Comparison of ENCODE assay signal across 8 mouse cellular contexts in genomic region chr3:89251365-89251895, GRCm38 (mm10). TPM values are rescaled to one million over a fixed set of nuclear protein-coding genes. Genes with fewer than 3 reads are reported as not detected.
DNase-seq lines count a peak whose midpoint lies in the region; ATAC-seq and TF ChIP-seq lines count a peak whose summit lies in the region.

No protein-coding gene starts in this region.

- no peak overlapping the region for H3K9ac ChIP-seq in embryonic facial prominence, embryonic 15.5 days
- peak overlapping the region; percentile 1; the same call in 1 of the 2 replicates for H3K9ac ChIP-seq in hindbrain, embryonic 16.5 days (ENCODE audit: low read depth, low read length)
- H3K9ac ChIP-seq in liver, embryonic 13.5 days = no peak overlapping the region

- intact Hi-C loops in left cerebral cortex, adult 2 months (cut with DNase I) = loop anchor here (2.0 kb wide), 1 partner anchor 57 kb away; no protein-coding TSS in a partner anchor

- H3K4me3 ChIP-seq in left cerebral cortex, adult 2 months = no peak overlapping the region
- no peak overlapping the region for H3K4me3 ChIP-seq in embryonic facial prominence, embryonic 15.5 days (replicated peaks)
- H3K4me3 ChIP-seq in hindbrain, embryonic 16.5 days (ENCODE audit: low read length) = 0 out of 2 replicates have a peak overlapping the region, but pooled peaks have one; percentile 2
- H3K4me3 ChIP-seq in liver, embryonic 13.5 days (replicated peaks) = no peak overlapping the region

- no peak for ATAC-seq in embryonic facial prominence, embryonic 15.5 days (ENCODE audit: insufficient number of reproducible peaks, low FRiP score, low TSS enrichment, low read depth)
- ATAC-seq in hindbrain, embryonic 16.5 days = 0 out of 2 replicates have a peak, but pooled peaks have one; percentile 8
- 0 out of 2 replicates have a peak, but pooled peaks have one; percentile 12 for ATAC-seq in liver, embryonic 13.5 days (ENCODE audit: low read depth)

- 3% methylated on average over 17 of the region's 17 CpGs for WGBS in embryonic facial prominence, embryonic 15.5 days
- WGBS in hindbrain, embryonic 16.5 days = 7% methylated on average over 17 of the region's 17 CpGs
- 7% methylated on average over 17 of the region's 17 CpGs for WGBS in liver, embryonic 13.5 days (ENCODE audit: insufficient replicate concordance)

- no peaks in the 10 kb centered on the region for H3K9me3 ChIP-seq in embryonic facial prominence, embryonic 15.5 days (replicated peaks)
- no peaks in the 10 kb centered on the region for H3K9me3 ChIP-seq in hindbrain, embryonic 16.5 days (ENCODE audit: control insufficient read depth, low read length)
- no peaks in the 10 kb centered on the region for H3K9me3 ChIP-seq in liver, embryonic 13.5 days (replicated peaks)

- DNase-seq in left cerebral cortex, adult 2 months (ENCODE audit: extremely low spot score in 1 of 2, low spot score in 2 of 2) = no peak
- no peak for DNase-seq in left cerebral cortex, adult 18-20 months (ENCODE audit: low spot score in 2 of 2)
- DNase-seq in liver, embryonic 13.5 days = no peak
- peak; percentile 72 to 76 for DNase-seq in natural killer cell, adult 2 months (ENCODE audit: low spot score in 2 of 2)
- peak; percentile 80 for DNase-seq in thymus, postnatal 25 days
- no peak for DNase-seq in layer of hippocampus, postnatal 10 days (ENCODE audit: low spot score in 2 of 2)

- no peak for TF ChIP-seq CTCF in left cerebral cortex, adult 2 months (IDR thresholded peaks at IDR 0.05)

- peak overlapping the region; percentile 33 for H3K4me2 ChIP-seq in embryonic facial prominence, embryonic 15.5 days (replicated peaks)
- peak overlapping the region; percentile 29 for H3K4me2 ChIP-seq in hindbrain, embryonic 16.5 days (ENCODE audit: low read length)
- peak overlapping the region; percentile 11 for H3K4me2 ChIP-seq in liver, embryonic 13.5 days

- peak overlapping the region; percentile 40 for H3K27ac ChIP-seq in left cerebral cortex, adult 2 months
- H3K27ac ChIP-seq in embryonic facial prominence, embryonic 15.5 days (replicated peaks) = no peak overlapping the region
- 0 out of 2 replicates have a peak overlapping the region, but pooled peaks have one; percentile 15 for H3K27ac ChIP-seq in hindbrain, embryonic 16.5 days (ENCODE audit: low read depth, low read length)
- H3K27ac ChIP-seq in liver, embryonic 13.5 days = no peak overlapping the region

- no peaks in the 10 kb centered on the region for H3K27me3 ChIP-seq in embryonic facial prominence, embryonic 15.5 days
- H3K27me3 ChIP-seq in hindbrain, embryonic 16.5 days (replicated peaks; ENCODE audit: control insufficient read depth, insufficient read depth, low read length) = no peaks in the 10 kb centered on the region
- H3K27me3 ChIP-seq in liver, embryonic 13.5 days = peaks cover 42% of the 10 kb centered on the region

- H3K4me1 ChIP-seq in embryonic facial prominence, embryonic 15.5 days = peaks cover 28% of the 10 kb centered on the region
- H3K4me1 ChIP-seq in hindbrain, embryonic 16.5 days (ENCODE audit: control insufficient read depth, insufficient read depth, low read depth, low read length) = peaks cover 16% of the 10 kb centered on the region
- peaks cover 45% of the 10 kb centered on the region for H3K4me1 ChIP-seq in liver, embryonic 13.5 days (replicated peaks)

- peaks cover 7% of the 10 kb centered on the region for H3K36me3 ChIP-seq in embryonic facial prominence, embryonic 15.5 days
- no peaks in the 10 kb centered on the region for H3K36me3 ChIP-seq in hindbrain, embryonic 16.5 days (ENCODE audit: control insufficient read depth, insufficient read depth, low read length)
- H3K36me3 ChIP-seq in liver, embryonic 13.5 days = 0 out of 2 replicates have a peak, but pooled peaks cover 5% of the 10 kb centered on the region

RNA-seq across cellular contexts. Expression of gene Trim46, which starts 5.3 kb away (rescaled TPM):
- total RNA-seq in left cerebral cortex, adult 2 months (2021) = 10 to 100 TPM; 82.8 to 85.1 TPM
- 10 to 100 TPM; 76.1 to 77.1 TPM for total RNA-seq in left cerebral cortex, adult 18-20 months (2021)
- polyA plus RNA-seq in embryonic facial prominence, embryonic 15.5 days (2015; fragmentation: Nextera tagmentation; extraction: Ambion mirVana) = 5.0 and 5.9 TPM in 2 replicates
- 78.7 and 87.1 TPM in 2 replicates for polyA plus RNA-seq in hindbrain, embryonic 16.5 days (2015; fragmentation: Nextera tagmentation; extraction: Ambion mirVana)
- polyA plus RNA-seq in liver, embryonic 13.5 days (2015; fragmentation: Nextera tagmentation; extraction: Ambion mirVana) = 0.14 and 0.23 TPM in 2 replicates
- total RNA-seq in layer of hippocampus, postnatal 10 days (2021) = 100 to 1,000 TPM; 101 to 112 TPM

RNA-seq across cellular contexts. Expression of gene Krtcap2, which starts 5.7 kb away (rescaled TPM):
- total RNA-seq in left cerebral cortex, adult 2 months (2021) = 10 to 100 TPM; 63.2 to 71.4 TPM
- total RNA-seq in left cerebral cortex, adult 18-20 months (2021) = 10 to 100 TPM; 66.0 to 67.7 TPM
- 294 and 310 TPM in 2 replicates for polyA plus RNA-seq in embryonic facial prominence, embryonic 15.5 days (2015; fragmentation: Nextera tagmentation; extraction: Ambion mirVana)
- polyA plus RNA-seq in hindbrain, embryonic 16.5 days (2015; fragmentation: Nextera tagmentation; extraction: Ambion mirVana) = 205 and 227 TPM in 2 replicates
- 152 and 155 TPM in 2 replicates for polyA plus RNA-seq in liver, embryonic 13.5 days (2015; fragmentation: Nextera tagmentation; extraction: Ambion mirVana)
- 10 to 100 TPM; 72.8 to 95.1 TPM for total RNA-seq in layer of hippocampus, postnatal 10 days (2021)

RNA-seq across cellular contexts. Expression of gene Dpm3, which starts 7.7 kb away (rescaled TPM):
- 10 to 100 TPM; 50.9 to 53.1 TPM for total RNA-seq in left cerebral cortex, adult 2 months (2021)
- total RNA-seq in left cerebral cortex, adult 18-20 months (2021) = 10 to 100 TPM; 56.5 to 56.6 TPM
- polyA plus RNA-seq in embryonic facial prominence, embryonic 15.5 days (2015; fragmentation: Nextera tagmentation; extraction: Ambion mirVana) = 150 and 173 TPM in 2 replicates
- polyA plus RNA-seq in hindbrain, embryonic 16.5 days (2015; fragmentation: Nextera tagmentation; extraction: Ambion mirVana) = 64.3 and 79.8 TPM in 2 replicates
- polyA plus RNA-seq in liver, embryonic 13.5 days (2015; fragmentation: Nextera tagmentation; extraction: Ambion mirVana) = 57.2 and 64.5 TPM in 2 replicates
- 10 to 100 TPM; 53.3 to 66.3 TPM for total RNA-seq in layer of hippocampus, postnatal 10 days (2021)

RNA-seq across cellular contexts. Expression of gene Slc50a1, which starts 18.9 kb away (rescaled TPM):
- 10 to 100 TPM; 36.0 to 38.6 TPM for total RNA-seq in left cerebral cortex, adult 2 months (2021)
- 10 to 100 TPM; 35.2 to 35.8 TPM for total RNA-seq in left cerebral cortex, adult 18-20 months (2021)
- polyA plus RNA-seq in embryonic facial prominence, embryonic 15.5 days (2015; fragmentation: Nextera tagmentation; extraction: Ambion mirVana) = 71.8 and 72.2 TPM in 2 replicates
- 39.4 and 43.9 TPM in 2 replicates for polyA plus RNA-seq in hindbrain, embryonic 16.5 days (2015; fragmentation: Nextera tagmentation; extraction: Ambion mirVana)
- 17.4 and 18.0 TPM in 2 replicates for polyA plus RNA-seq in liver, embryonic 13.5 days (2015; fragmentation: Nextera tagmentation; extraction: Ambion mirVana)
- total RNA-seq in layer of hippocampus, postnatal 10 days (2021) = 10 to 100 TPM; 27.6 to 29.8 TPM

RNA-seq across cellular contexts. Expression of gene Muc1, which starts 22.6 kb away (rescaled TPM):
- total RNA-seq in left cerebral cortex, adult 2 months (2021) = under 1 TPM; 0.29 to 0.33 TPM
- total RNA-seq in left cerebral cortex, adult 18-20 months (2021) = under 1 TPM; 0.45 to 0.63 TPM
- polyA plus RNA-seq in embryonic facial prominence, embryonic 15.5 days (2015; fragmentation: Nextera tagmentation; extraction: Ambion mirVana) = 4.0 and 10.2 TPM in 2 replicates
- polyA plus RNA-seq in hindbrain, embryonic 16.5 days (2015; fragmentation: Nextera tagmentation; extraction: Ambion mirVana) = 0.59 and 0.90 TPM in 2 replicates
- 0.14 and 0.51 TPM in 2 replicates for polyA plus RNA-seq in liver, embryonic 13.5 days (2015; fragmentation: Nextera tagmentation; extraction: Ambion mirVana)
- under 1 TPM; 0.66 to 0.89 TPM for total RNA-seq in layer of hippocampus, postnatal 10 days (2021)

Comparison
In these comparisons a context has a peak if more than half of its experiments do, and no peak if none do; other contexts are left out.
1. DNase-seq: peak in natural killer cell, adult 2 months (2 of 2) and thymus, postnatal 25 days (single experiment); none in left cerebral cortex, adult 2 months (0 of 2), left cerebral cortex, adult 18-20 months (0 of 2), liver, embryonic 13.5 days (single experiment) and layer of hippocampus, postnatal 10 days (0 of 2).
2. H3K27ac ChIP-seq: peak in left cerebral cortex, adult 2 months (single experiment) and hindbrain, embryonic 16.5 days (single experiment); none in embryonic facial prominence, embryonic 15.5 days (single experiment) and liver, embryonic 13.5 days (single experiment).
3. Peak in every context shown above with its lines, with median percentiles within 50 percentile points of each other: H3K4me2 ChIP-seq.